ENCODE assay signal across 14 mouse cellular contexts in the genomic region with DNA sequence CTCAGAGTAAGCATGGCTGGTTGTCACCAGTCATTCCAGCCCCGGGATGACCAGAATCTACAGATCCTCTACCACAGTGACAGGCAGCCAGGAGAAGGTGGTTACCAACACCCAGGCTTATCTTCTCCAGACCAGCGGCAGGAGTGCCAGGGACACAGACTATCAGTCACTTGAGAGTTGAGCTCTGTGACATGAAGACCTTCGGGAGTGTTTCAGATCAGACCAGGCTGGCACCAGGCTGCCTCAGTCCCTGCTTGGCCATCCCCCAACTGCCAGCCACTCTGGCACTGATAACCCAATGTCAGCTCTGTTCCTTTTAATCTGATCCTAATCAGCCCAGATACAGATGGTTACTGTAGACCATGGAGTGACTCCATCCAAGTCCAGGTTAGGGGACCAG. TPM values are rescaled to one million over a fixed set of nuclear protein-coding genes. Genes with fewer than 3 reads are reported as not detected.
A peak's percentile ranks its signal among the peaks of the same experiment; 100 is the strongest.
DNase-seq lines count a peak whose midpoint lies in the region; ATAC-seq and TF ChIP-seq lines count a peak whose summit lies in the region.
"Had no signal": no experiment of that assay in that cellular context is flagged by ENCODE, and none has a peak within 500 bp of the region (broad histone marks: within the 10 kb centered on the region; RNA-seq: fewer than 3 reads in every experiment).

No protein-coding gene starts in this region.

- H3K27me3 ChIP-seq in intestine, embryonic 15.5 days (replicated peaks): no peaks in the 10 kb centered on the region
- H3K27me3 ChIP-seq in intestine, postnatal 0 days (replicated peaks; ENCODE audit: control insufficient read depth, insufficient read depth, low read length): no peaks in the 10 kb centered on the region
- H3K27me3 ChIP-seq in liver, embryonic 11.5 days (replicated peaks; ENCODE audit: control insufficient read depth, insufficient read depth, low read length): no peaks in the 10 kb centered on the region

- DNase-seq in c-Kit-positive CD71-negative TER-119-negative erythroid progenitor cells, embryonic 14.5 days (ENCODE audit: low read depth): peak; percentile 34
- peak; percentile 48 for DNase-seq in liver, embryonic 11.5 days (ENCODE audit: low spot score)
- DNase-seq in spleen, postnatal 14 days (ENCODE audit: low spot score in 2 of 2): peak; percentile 60 to 62
- no peak for DNase-seq in gastrocnemius, adult 8-10 months (ENCODE audit: low spot score in 2 of 2)
- DNase-seq in left cerebral cortex, adult 11 months (ENCODE audit: low spot score): no peak
- DNase-seq: cerebellum, adult 9-10 months had no signal

- H3K4me2 ChIP-seq in intestine, embryonic 15.5 days (replicated peaks): no peak overlapping the region
- H3K4me2 ChIP-seq in intestine, postnatal 0 days (replicated peaks; ENCODE audit: low read depth): no peak overlapping the region
- peak overlapping the region; percentile 47 for H3K4me2 ChIP-seq in liver, embryonic 11.5 days
- H3K4me2 ChIP-seq: embryonic facial prominence, embryonic 13.5 days had no signal

- no peaks in the 10 kb centered on the region for H3K9me3 ChIP-seq in intestine, embryonic 15.5 days
- no peaks in the 10 kb centered on the region for H3K9me3 ChIP-seq in intestine, postnatal 0 days (ENCODE audit: control insufficient read depth)
- H3K9me3 ChIP-seq in liver, embryonic 11.5 days (ENCODE audit: control insufficient read depth, low read length): no peaks in the 10 kb centered on the region
- H3K9me3 ChIP-seq: embryonic facial prominence, embryonic 13.5 days had no signal

- no peak overlapping the region for H3K27ac ChIP-seq in intestine, embryonic 15.5 days
- no peak overlapping the region for H3K27ac ChIP-seq in intestine, postnatal 0 days (ENCODE audit: low read depth, low read length)
- peak overlapping the region; percentile 88 for H3K27ac ChIP-seq in liver, embryonic 11.5 days (ENCODE audit: low read depth, low read length)
- H3K27ac ChIP-seq: embryonic facial prominence, embryonic 13.5 days; midbrain, embryonic 10.5 days had no signal

- 87% methylated on average over 3 of the region's 3 CpGs for WGBS in intestine, embryonic 15.5 days
- WGBS in intestine, postnatal 0 days: 85% methylated on average over 3 of the region's 3 CpGs
- WGBS in liver, embryonic 11.5 days: 34% methylated on average over 3 of the region's 3 CpGs

- no peaks in the 10 kb centered on the region for H3K4me1 ChIP-seq in intestine, embryonic 15.5 days (replicated peaks)
- no peaks in the 10 kb centered on the region for H3K4me1 ChIP-seq in intestine, postnatal 0 days (replicated peaks; ENCODE audit: control insufficient read depth, insufficient read depth, low read length)
- peaks cover 35% of the 10 kb centered on the region for H3K4me1 ChIP-seq in liver, embryonic 11.5 days (replicated peaks; ENCODE audit: control insufficient read depth, insufficient read depth, low read length)
- H3K4me1 ChIP-seq: embryonic facial prominence, embryonic 13.5 days; midbrain, embryonic 10.5 days had no signal

- H3K36me3 ChIP-seq in intestine, embryonic 15.5 days: no peaks in the 10 kb centered on the region
- no peaks in the 10 kb centered on the region for H3K36me3 ChIP-seq in intestine, postnatal 0 days (ENCODE audit: control insufficient read depth, insufficient read depth)
- H3K36me3 ChIP-seq in liver, embryonic 11.5 days (ENCODE audit: control insufficient read depth, insufficient read depth, low read length): no peaks in the 10 kb centered on the region
- H3K36me3 ChIP-seq: embryonic facial prominence, embryonic 13.5 days; midbrain, embryonic 10.5 days had no signal

- H3K4me3 ChIP-seq in intestine, embryonic 15.5 days (replicated peaks): no peak overlapping the region
- no peak overlapping the region for H3K4me3 ChIP-seq in intestine, postnatal 0 days (ENCODE audit: low read depth, low read length)
- H3K4me3 ChIP-seq in liver, embryonic 11.5 days (ENCODE audit: low read depth, low read length): no peak overlapping the region
- H3K4me3 ChIP-seq: embryonic facial prominence, embryonic 13.5 days; midbrain, embryonic 10.5 days had no signal

- H3K9ac ChIP-seq in intestine, embryonic 15.5 days: no peak overlapping the region
- H3K9ac ChIP-seq in intestine, postnatal 0 days (ENCODE audit: low read depth, low read length): no peak overlapping the region
- no peak overlapping the region for H3K9ac ChIP-seq in liver, embryonic 11.5 days (ENCODE audit: low read depth, low read length)
- H3K9ac ChIP-seq: embryonic facial prominence, embryonic 13.5 days had no signal

- TF ChIP-seq CTCF in intestine, postnatal 0 days (IDR thresholded peaks at IDR 0.05; ENCODE audit: low read depth): no peak

- ATAC-seq in intestine, embryonic 15.5 days: peak; percentile 66; the same call in 1 of the 2 replicates
- no peak for ATAC-seq in intestine, postnatal 0 days
- ATAC-seq in liver, embryonic 11.5 days (replicated peaks; ENCODE audit: low FRiP score): peak; percentile 87
- ATAC-seq: hindbrain, embryonic 16.5 days had no signal

RNA-seq across cellular contexts. Expression of a gene that starts 3.8 kb away (rescaled TPM):
- polyA plus RNA-seq in intestine, embryonic 15.5 days (2015; fragmentation: Nextera tagmentation; extraction: Ambion mirVana): 3.9 and 5.3 TPM in 2 replicates
- polyA plus RNA-seq in intestine, postnatal 0 days (2015; fragmentation: Nextera tagmentation; extraction: Ambion mirVana): not detected in 2 replicates
- polyA plus RNA-seq in liver, embryonic 11.5 days (2014; fragmentation: Nextera tagmentation; extraction: Ambion mirVana): 115 and 120 TPM in 2 replicates
- not detected for total RNA-seq in gastrocnemius, adult 8-10 months (2022)
- total RNA-seq: left cerebral cortex, adult 18-20 months had no signal
- polyA plus RNA-seq: hindbrain, embryonic 16.5 days had no signal

RNA-seq across cellular contexts. Expression of a gene that starts 12.6 kb away (rescaled TPM):
- polyA plus RNA-seq in intestine, embryonic 15.5 days (2015; fragmentation: Nextera tagmentation; extraction: Ambion mirVana): not detected in 2 replicates
- not detected in 2 replicates for polyA plus RNA-seq in intestine, postnatal 0 days (2015; fragmentation: Nextera tagmentation; extraction: Ambion mirVana)
- not detected in 2 replicates for polyA plus RNA-seq in liver, embryonic 11.5 days (2014; fragmentation: Nextera tagmentation; extraction: Ambion mirVana)
- not detected for total RNA-seq in gastrocnemius, adult 8-10 months (2022)
- total RNA-seq: left cerebral cortex, adult 18-20 months had no signal
- polyA plus RNA-seq: embryonic facial prominence, embryonic 13.5 days; heart, embryonic 14.5 days; hindbrain, embryonic 16.5 days; limb, embryonic 14.5 days; midbrain, embryonic 10.5 days had no signal

RNA-seq across cellular contexts. Expression of a gene that starts 13.1 kb away (rescaled TPM):
- polyA plus RNA-seq in intestine, embryonic 15.5 days (2015; fragmentation: Nextera tagmentation; extraction: Ambion mirVana): 18.5 and 25.7 TPM in 2 replicates
- 30.3 and 31.4 TPM in 2 replicates for polyA plus RNA-seq in intestine, postnatal 0 days (2015; fragmentation: Nextera tagmentation; extraction: Ambion mirVana)
- 9.1 and 11.4 TPM in 2 replicates for polyA plus RNA-seq in liver, embryonic 11.5 days (2014; fragmentation: Nextera tagmentation; extraction: Ambion mirVana)
- total RNA-seq in gastrocnemius, adult 8-10 months (2022): 1 to 10 TPM; 3.8 to 6.1 (median 4.4) TPM

RNA-seq across cellular contexts. Expression of a gene that starts 27.6 kb away (rescaled TPM):
- 45.6 and 49.2 TPM in 2 replicates for polyA plus RNA-seq in intestine, embryonic 15.5 days (2015; fragmentation: Nextera tagmentation; extraction: Ambion mirVana)
- 62.1 and 76.6 TPM in 2 replicates for polyA plus RNA-seq in intestine, postnatal 0 days (2015; fragmentation: Nextera tagmentation; extraction: Ambion mirVana)
- polyA plus RNA-seq in liver, embryonic 11.5 days (2014; fragmentation: Nextera tagmentation; extraction: Ambion mirVana): 3.1 and 3.7 TPM in 2 replicates
- not detected for total RNA-seq in gastrocnemius, adult 8-10 months (2022)
- total RNA-seq: left cerebral cortex, adult 18-20 months had no signal
- polyA plus RNA-seq: hindbrain, embryonic 16.5 days had no signal

Comparison
In these comparisons a context has a peak if more than half of its experiments do, and no peak if none do; other contexts are left out.
1. DNase-seq: peak in c-Kit-positive CD71-negative TER-119-negative erythroid progenitor cells, embryonic 14.5 days (single experiment), liver, embryonic 11.5 days (single experiment) and spleen, postnatal 14 days (2 of 2); none in gastrocnemius, adult 8-10 months (0 of 2) and left cerebral cortex, adult 11 months (single experiment).
2. RNA of a gene that starts 3.8 kb away (polyA plus RNA-seq): 115 to 120 TPM in liver, embryonic 11.5 days; 3.9 to 5.3 TPM in intestine, embryonic 15.5 days and not detected in intestine, postnatal 0 days; every median in the first group is over 10 times any median in the second.